Mouse (Mus musculus) mouse embryonic stem cell (cell line): Measurements from ENCODE around the gene Uba52.

Experiments
- in situ Hi-C, 2 experiments: fragments of 300-500 bp; cut with MboI; formaldehyde crosslinking; loops; 1 replicate in 1 of 2; 3 replicates in 1 of 2; pipeline ENCODE4 v1.14.3; 2019 to 2020; ENCODE audit warnings: low sequenced_read_pairs in 2 of 2, low pct_unique_long_range_greater_than_20kb in 1 of 2, mixed read lengths in 1 of 2; ENCODE audit not compliant: unreplicated experiment in 1 of 2

Gene Uba52

DNA sequence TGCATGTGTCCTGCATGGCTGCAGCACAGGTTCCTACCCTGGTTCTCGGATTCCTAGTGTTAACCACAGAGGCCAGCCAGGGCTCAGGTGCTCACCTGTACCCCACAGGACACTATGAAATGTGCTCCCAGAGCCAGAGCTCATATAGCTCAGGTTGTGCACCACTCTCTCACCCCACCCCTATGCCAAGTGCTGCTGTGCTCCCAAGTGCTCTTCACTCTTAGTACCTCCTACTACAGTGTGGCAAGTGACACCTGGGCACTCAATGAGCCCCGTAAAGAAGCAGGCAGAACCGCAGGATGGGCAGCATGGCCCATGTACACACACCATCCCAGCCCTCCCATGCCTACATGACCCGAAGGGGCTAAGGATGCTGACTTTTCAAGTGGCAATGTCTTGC, 41.9 kb downstream of the Uba52 start:
- in situ Hi-C loops = no loop called here

DNA sequence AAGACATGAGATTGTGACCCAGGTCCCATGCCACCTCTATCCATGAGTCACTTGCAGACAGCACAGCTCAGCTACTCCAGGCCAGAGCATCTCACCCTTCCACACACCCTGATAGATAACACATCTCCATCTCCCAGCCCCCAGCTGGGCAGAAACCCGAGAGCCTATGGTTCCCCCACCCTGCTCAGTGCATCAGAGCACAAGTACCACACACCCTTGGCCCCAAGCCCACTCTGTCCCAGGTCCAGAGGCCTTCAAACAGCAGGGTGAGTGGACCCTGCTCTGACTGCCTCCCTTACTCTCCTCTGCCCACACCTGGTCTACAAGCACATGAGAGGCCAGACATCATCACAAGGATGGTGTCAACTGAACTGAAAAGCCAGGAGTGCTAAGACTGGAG, 42.7 kb downstream of the Uba52 start:
- in situ Hi-C loops = no loop called here

DNA sequence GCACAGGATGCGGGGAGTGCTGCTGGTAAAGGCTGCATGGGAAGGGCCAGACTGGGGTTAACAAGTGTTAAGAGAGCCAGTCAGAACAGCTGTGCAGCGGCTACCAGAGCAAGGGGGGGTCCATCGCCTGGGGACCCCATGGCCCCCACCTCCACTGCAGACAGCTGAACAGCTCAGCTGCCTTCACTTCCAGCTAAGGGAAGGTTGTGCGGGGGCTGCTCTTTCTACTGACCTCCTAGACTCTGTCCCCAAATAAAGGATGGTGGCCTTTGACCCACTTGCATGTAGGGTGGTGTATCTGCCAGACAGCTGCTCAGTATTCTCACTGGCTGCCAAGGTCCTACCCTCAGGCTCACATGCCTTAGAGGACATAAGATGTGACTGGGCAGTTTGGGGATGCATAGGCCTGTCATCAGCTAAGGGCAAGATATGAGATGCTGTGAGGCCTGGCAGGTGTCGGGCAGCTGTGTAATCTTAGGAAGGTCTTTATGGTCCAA, 43.3 kb downstream of the Uba52 start:
- in situ Hi-C loops = no loop called here

DNA sequence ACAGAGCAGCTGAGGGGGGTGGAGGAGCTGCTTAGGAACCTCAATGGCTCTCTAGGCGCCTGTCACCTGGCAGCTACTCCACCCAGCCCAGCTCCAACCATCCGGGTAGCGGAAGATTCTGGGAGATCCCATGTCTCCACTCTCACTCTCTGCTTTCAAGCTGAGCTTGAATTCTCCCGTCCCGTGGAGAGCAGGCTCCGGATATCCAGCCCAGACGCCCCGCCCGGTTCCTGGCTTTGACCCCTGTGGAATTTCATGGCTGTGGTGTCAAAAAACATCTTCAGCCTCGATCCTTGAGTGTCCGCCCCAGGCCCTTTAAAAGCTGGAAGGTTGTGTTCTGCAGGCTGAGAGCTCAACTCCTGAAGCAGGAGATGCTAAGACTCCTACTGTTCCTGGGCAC, 43.8 kb downstream of the Uba52 start:
- in situ Hi-C loops = no loop called here

DNA sequence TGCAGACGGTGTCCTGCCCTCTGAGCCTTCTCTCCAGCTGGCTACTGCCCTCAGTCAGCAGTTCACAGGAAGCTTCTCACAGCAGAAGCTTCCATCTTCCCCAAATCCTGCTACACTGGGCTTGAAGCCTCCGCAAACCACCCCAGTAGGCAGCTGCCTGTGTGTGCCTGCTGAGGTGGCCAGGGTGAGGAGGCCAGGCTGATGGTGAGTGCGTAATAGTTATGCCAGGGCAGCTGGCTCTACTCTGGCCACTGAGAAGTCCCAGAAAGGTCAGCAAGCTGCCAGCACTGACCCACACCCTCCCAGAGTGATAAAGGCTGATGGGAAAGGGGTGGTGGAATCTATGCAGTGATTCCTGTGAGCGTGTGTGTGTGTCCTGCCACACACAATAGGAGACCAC, 44.3 kb downstream of the Uba52 start:
- in situ Hi-C loops = no loop called here

DNA sequence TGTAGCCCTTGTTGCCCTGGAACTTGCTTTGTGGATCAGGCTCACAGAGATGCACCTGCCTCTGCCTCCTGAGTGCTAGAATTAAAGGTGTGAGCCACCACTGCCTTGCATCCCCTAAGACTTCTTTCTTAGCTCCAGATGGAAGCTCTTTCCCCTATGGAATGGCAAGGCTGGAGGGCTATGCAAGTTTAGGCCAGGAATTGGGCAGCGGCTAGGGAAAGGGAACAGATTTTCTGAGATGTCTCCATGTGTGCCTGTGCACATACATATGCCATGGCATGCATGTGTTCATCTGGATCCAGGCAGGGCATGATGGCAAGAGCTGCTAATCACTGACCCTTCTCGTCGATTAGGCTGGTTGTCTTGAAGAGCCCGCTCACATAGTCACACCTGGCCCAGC, 44.9 kb downstream of the Uba52 start:
- in situ Hi-C loops = no loop called here

DNA sequence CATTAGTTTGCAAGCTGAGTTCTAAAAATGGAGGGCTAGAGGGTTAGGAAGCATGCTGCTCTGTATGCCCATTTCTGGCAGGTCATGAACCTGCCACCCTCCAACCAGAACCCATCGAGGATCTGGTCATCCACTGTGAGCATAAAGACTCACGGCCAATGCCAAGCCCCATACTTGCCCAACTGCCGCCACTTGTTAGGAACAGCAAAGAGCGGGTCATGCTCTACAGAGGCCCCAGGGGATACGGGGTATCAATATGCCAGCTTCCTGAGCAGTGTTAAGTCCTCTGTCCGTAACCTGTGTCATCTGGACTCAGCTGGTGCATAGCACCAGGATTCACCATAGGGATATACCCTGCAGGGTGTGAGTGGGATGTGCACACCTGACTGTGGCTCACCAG, 46.4 kb downstream of the Uba52 start:
- in situ Hi-C loops = no loop called here

DNA sequence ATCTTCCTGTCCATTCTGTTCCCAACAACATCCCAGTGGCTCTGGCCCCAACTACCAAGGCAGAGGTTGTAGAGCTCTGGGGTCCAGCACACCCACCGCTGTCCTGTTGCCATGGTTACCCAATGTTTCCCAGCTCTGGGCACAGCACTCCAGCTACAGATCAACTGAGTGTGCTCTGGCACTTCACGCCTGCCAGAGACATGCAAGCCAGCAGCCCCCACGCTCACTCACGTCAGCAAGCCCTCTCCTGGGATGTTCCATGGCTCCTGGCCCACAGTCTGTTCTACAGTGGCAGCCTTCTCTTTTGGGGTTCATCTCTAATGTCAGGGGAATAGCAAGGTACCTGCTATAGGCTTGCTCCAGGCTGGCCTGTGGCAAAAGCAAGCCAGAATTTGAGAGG, 47.3 kb downstream of the Uba52 start:
- in situ Hi-C loops = no loop called here

DNA sequence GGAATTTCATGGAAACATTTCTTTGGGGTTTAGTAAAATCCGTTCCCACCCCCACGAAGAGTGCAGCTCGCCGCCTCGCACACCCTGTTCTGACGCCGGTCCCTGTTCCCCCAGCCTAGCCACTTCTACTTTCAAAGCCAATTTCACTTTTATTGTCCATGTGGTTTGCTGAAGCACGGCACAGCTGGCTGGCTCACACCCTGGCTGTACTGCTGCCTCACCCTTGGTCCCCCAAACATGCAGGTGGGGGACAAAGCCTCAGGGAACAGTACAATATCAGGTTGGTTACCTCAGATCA, 48.1 kb downstream of the Uba52 start:
- in situ Hi-C loops = no loop called here

DNA sequence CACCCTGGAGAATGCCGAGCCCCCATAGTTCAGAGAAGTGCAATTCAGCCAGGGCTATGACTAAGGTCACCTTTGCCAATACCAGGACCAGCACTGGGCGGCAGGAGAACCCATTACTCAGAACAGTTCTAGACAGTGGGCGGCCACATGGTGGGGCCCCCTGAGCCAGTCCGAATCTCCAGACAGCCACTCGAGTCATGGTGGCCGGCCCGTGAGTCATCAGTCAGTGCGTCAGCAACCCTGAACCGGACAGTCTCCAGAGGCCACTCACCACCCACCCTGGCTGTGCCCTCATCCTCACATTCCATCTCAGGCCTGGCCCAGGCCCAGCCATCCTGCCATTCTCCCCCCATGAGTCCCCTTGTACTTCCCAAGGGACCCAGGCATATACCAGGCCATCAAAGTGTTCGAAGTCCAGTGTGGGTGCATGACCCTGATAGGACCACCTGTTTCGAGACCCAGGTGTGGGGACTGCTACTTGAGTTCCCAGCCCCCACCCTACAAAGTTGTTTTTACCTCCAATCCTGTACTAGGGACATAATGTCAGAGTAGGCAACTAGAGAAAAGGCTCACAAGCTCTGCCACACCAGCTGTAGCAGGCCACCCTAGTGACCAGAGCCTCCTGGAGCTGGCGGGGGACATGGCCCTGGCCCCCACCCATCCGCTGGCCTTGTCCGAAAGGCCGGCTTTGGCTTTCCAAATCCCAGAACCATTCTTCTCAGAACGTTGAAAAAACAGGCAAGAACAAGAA, 48.7 kb downstream of the Uba52 start:
- in situ Hi-C loops = no loop called here

DNA sequence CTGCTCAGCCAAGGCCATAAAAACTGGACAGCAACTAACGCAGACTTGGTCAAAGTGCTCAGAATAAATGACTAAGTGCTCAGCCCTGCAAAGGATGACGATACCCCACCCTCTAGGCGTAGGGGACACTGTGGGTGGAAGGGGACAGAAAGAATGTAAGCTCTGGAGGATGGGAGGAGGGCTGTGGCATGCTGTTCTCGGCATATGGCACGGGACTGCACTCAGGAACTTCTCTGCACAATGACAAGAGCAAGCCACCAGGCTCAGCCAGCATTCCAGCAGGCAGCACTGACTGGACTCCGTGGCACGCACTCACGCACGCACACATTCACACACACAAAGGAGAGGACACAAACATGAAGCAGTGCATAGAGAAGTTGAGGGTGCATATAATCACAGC, 50.0 kb downstream of the Uba52 start:
- in situ Hi-C loops = no loop called here

DNA sequence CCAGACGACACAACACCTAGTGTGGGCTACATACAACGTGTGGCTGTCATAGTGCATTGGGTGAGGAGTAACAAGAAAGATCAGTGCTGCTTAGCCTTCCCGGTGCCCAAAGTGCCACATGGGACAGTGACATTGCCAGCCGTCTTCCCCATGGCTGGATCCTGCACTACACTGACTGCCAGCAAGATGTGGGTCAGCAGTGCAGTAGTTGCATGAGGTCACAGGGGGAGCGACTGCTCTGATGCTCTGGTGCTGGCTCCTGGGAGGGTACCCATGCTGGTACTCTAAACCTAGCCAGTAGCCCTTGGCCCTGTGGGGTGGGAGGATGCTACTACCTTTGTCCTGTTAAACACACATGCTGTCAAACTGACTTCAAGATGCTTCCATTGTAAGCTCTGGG, 50.4 kb downstream of the Uba52 start:
- in situ Hi-C loops = no loop called here

DNA sequence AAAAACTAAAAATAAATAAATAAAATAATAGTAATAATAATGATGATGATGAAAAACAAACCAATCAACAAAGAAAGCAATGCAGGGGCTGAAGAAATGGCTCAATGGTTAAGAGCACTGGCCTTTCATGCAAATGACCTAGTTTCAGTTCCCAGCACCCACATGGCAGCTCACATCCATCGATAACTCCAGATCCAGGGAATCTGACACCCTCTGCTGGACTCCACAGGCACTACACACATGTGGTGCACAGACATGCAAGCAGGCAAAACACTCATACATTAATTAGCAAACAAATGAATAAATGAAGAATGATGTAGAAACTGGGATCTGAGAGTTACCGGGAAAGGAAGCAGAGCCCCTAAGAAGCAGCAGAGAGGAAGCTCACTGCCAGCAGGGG, 51.0 kb downstream of the Uba52 start:
- in situ Hi-C loops = no loop called here

DNA sequence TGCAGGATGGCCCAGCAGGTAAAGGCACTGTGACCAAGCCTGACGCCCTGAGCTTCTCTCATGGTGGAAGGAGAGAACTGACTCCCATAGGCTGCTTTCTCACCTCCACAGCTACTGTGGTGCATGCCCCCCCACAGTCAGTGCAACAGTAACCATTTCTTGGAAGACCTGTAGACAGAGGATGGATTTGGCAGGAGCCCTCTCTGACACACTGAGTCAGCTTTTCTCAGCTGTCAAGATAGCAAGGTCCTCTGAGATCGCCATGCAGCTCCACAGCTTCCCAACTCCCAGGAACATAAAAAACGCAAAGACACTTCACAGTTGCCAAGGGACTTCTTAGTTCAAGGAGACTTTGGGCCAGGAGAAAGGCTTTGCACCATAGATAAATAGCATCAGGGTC, 52.1 kb downstream of the Uba52 start:
- in situ Hi-C loops = no loop called here
